Mouse (Mus musculus) kidney, adult 18-20 months (tissue): ENCODE measurements around the gene Tnk1.
A peak's percentile ranks its signal among the peaks of the same experiment; 100 is the strongest.
"Not testable (repeated sequence)": the region's sequence is repeated elsewhere in the genome, so short reads cannot be mapped to it uniquely, and the experiment has no call there.

ENCODE experiments used
- DNase-seq: peaks from one replicate; pipeline ENCODE4 v3.0.0; 2021

Tnk1 gene

DNA sequence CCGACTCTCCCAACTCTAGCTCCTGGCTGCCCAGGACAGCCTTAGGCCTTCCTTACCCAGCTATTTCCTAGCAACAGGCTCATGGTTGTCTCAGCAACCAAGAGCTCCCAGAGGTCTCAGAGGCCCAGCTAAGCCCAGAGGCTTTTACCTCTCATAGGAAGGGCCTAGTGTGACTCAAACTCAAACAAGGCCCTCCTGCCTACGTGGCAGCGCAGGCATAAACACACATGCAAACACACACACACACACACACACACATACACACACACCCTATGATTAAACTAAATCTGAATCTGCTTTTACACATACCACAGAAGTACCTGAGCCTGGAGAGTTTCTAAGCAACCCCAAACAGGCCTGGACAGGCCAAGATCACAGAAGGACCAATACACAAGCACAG, 19.9 kb upstream of the Tnk1 start:
- no peak for DNase-seq

DNA sequence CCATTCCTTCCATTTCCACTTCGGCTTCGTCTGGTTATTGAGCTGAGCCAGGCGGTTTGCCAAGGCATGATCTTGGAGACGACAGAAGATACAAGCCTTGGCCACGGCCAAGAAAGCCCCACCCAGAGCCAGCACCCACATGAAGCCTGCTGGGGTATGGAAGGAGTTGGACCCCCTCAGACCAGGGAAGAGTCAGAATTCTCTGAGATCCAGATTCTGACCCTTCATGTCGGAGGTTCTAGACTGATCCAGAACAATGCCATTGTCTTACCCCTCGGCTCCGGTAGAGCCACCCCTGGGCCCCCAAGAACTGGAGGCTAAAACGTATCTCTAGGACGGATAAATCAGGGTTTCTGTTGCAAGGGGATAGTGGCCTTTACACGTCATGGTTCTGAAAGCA, 19.3 kb upstream of the Tnk1 start, which contains the start of gene Tmem95:
TSS of gene Tmem95 (minus strand) at position 141 of the 400 bp plus-strand sequence.
- no peak for DNase-seq

DNA sequence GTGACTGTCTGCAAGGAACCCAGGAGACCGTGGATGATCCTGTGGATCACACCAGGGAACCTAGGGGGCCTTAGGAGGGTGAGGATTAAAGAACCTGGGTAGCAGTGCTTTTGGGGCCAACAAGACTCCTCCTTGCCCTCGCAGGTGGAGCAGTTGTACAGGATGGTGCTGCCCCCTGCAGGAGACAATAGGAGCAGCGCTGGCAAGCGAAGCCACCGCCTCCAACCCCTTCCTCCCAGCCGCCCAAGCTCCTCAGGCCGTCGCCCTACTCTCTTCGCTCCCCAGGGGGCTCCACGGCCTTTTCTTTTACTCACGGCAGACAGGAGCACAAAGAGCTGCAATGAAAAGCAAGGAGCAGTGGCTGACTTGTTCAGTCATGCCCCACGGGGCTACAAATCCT, 18.3 kb upstream of the Tnk1 start:
- peak; percentile 85 for DNase-seq

DNA sequence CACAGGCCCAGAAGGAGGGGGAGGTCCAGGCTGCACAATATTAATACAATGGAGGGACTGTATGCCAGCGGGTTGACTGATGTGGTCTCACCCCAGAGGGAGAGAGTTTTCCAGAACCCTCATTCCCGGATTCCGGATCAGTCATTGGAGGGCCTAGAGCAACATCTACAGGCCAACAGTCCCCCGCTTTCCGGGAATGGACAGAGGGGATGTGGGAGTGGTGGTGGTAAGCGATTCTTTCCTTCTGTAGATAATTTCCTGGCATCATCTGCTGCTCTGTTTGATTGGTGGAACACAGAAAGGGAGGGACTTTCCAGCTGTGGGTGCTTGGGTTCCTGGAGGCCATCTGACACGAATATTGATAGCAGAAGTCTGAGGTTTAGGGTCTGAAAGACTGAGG, 17.7 kb upstream of the Tnk1 start:
- no peak for DNase-seq

DNA sequence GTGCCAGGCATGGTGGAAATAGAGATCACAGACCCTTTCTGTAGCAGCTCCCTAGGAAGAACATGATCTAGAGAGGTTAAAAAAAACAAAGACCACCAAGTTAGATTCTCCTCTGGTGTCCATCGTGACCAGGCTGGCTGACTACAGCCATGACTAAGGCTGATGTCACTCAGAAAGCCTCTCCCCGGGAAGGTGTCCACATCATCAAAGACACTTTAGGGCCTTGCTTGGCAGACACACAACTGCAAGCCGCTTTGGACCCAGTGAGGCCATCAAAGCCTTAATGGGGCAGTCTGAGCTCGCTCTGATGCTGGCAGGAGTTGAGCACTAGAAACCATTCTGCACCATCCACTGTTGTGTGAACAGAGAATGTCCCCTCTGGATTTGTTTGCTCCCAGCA, 13.9 kb upstream of the Tnk1 start:
- DNase-seq, result no peak

DNA sequence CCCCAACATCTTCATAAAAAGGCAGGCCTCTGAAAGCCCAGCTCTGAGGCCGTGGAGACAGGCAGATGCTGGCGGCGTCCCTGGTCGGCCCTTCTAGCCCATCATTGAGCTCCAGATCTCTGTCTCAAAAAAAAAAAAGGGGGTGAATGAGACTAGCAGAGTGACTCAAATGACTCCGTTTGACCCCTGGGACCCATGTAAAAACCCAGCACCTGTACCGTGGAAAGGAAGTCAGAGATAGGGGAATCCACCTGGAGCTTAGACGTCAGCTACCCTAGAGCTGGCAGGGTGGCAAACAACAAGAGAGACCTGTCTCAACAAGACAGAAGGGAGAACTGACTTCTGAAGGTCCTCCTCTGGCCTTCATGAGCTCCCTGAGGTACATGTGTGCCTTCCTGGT, 13.3 kb upstream of the Tnk1 start:
- DNase-seq, result no peak

DNA sequence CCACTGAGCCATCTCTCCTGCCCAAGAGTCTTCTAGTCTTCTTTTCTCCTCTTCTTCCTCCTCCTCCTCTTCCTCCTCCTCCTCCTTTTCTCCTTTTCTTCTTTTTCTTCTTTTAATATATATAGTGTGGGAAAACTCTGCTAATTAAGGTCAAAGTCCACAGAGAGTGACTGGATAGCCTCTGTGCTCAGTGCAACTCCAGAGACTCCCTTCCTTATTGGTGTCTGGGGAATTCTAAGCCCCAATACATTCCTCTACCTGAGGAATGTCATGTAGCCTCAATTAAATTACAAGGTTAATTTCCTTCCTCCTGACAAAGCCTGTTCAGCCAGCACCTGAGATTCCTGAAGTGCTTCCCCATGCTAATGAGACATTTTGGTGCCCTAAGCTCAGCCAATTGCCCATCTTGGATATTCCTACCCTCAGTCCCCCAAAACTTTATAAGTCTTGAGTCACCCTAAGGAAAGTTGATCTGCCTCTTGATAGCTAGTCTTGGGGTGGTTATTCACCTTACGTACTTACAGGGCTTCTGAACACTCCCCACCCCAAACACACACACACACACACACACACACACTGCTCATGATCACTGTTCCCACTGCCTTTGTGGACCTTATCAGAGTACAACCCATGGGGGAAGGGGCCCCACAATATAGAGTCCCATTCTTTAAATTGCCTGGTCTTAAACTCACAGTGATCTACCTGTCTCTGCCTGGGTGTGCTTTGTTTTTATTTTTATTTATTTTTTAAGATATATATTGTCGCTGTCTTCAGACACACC, 11.9 kb upstream of the Tnk1 start:
- no peak for DNase-seq

DNA sequence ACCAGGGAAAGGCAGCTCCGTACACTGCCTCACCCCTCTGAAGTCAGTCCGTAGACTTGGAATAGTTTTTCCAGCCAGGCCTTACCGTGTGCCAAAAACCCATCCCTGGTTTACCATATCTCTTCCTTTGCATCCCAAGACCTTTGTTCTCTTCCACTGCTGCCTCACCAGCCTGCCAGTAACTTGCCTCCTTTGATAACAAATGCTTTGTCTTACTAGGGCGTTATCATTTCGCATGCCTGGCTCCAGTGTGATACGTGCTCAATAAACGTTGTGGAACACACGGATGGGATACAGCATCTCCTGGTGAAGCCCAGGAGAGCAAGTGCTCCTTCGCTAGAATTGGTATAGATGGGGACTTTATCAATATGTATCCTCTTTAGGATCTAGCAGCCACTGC, 8.8 kb upstream of the Tnk1 start:
- DNase-seq, result no peak

DNA sequence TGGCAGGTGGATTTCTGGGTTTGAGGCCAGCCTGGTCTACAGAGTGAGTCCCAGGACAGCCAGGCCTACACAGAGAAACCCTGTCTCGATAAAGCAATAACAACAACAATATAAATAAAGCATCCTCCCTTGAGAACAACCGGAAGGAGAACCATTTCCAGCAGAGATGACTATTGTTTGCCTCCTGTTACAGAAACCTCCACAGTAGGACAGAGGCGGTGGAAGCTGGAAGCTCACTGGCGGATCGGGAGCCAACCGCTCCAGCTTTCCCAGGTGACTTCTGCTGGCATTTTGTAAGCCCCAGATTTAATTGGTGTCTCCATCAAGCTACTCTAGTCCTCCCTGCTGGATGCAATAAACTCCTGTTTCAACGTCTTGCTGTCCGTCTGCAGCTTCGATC, 7.0 kb upstream of the Tnk1 start:
- DNase-seq, result no peak

DNA sequence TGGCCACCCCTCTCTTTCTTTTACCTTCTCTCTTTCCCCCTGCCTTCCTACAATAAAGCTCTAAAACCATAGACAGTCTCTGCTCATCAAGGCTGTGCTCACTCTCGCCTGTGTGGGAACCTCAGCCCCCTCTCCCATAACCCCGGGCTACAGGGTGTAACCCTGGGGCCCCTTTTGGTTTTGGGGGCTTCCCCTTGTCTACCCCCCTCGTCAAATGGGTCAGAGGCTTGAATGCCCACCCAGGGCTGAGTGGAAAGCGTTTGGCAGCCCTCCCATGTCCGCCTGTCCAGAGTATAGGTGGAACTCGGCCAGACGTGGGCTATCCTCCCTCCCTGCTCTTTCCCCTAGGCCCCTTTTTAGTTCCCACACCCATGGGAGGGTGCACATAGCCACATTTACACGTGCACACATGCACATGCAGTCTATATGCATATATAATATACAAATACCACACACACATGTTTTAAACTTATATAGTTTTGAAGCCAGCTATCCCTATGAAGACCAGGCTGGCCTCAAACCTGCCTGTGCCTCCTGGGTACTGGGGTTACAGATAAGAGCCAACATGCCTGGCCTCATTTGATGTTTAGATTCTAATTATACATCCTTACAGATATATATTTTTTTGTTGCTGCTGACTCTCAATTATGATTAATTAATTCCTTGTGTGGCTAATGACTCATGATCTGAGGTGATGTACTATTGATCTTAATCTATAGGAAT, 5.8 kb upstream of the Tnk1 start:
- DNase-seq, result no peak

DNA sequence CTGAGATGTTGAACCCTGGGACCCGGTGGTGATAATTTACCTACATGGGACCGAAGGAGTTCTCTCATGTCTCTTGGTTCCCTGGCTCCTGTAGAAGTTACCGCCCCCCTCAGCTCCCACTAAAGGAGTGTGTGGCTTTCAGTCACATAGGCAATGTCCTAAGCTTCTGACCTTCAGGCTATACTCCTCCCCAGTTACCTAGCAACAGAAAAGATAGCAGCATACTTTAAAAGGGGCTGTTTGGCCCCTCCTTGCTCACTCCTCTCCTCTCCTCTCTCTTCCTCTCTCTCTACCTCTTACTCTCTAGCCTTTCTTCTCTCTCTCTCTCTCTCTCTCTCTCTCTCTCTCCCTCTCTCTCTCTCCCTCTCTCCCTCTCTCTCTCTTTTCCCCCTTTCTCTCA, 5.2 kb upstream of the Tnk1 start:
- not testable (repeated sequence) for DNase-seq

DNA sequence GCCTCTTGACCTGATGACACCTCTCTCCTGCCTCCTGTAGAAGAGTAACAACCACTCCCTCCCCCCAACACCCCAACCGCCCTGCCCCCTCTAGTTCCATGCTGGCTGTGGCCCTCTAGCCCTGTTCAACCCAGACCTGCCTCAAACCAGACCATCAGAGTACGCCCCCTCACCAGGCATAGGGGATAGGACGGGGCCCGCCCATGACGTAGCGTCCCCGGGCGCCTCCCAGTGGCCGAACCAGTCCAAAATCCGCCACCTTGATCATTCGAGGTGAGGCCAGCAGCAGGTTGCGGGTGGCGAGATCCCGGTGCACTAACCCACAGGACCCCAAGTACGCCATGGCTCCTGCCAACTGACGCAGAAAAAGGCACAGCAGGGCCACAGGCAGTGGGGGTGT, 3.2 kb downstream of the Tnk1 start:
- no peak for DNase-seq

DNA sequence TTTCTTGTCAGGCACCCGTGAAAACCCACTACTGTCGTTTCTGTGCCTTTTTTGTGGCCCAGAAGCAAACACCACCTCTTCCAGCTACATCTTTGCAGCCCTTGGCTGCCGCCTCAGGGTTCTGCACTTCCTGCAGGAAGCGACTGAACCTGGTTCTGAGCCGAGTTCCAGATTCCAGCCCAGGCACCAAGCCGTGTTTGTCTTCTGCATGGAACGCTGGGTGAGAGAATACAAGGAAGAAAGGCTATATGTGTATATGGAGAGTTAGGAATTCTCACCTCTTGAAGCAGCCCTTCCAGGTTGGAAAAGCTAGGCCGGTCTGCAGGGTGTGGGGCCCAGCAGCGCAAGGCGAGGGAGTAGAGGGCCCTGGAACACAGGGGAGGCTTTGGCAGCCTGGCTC, 3.9 kb downstream of the Tnk1 start:
- no peak for DNase-seq

DNA sequence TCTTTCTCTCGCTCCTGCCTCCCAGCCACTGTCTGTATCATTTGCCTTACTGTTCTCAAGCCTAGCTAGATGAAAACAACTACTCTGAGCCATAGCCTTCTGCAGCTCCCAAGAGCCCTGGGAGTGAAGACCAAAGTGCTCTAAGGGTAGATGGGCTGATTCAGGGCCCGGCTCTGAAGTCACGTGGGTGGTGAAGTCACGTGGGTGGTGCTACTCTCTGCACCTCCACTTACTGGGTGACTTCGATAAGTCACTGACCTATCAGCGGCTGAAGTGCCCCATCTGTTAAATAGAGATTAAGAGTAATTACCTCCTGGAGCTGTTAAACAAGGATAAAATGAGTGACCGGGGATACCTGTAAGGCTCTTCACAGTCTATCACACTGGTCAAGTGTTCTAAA, 4.5 kb downstream of the Tnk1 start:
- DNase-seq, result peak; percentile 39

DNA sequence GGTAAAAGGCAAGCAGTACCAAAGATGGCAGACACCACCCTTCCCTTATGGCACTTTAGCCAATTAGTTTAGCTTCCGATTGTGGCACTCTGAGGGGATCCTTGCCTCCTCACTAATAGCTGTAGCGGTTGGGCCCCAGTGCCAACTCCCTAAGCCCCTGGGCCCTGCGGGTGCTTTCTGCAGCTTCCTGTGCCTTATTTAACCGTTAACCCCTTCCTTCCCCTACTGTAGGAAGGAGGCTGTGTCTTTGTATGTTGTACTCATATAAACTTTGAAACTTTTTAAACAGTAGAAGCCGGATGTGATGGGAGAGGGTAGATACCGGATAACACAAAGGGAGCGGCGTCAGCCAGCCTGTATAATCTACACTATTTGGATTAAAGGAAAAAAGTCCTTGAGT, 7.8 kb downstream of the Tnk1 start:
- no peak for DNase-seq

DNA sequence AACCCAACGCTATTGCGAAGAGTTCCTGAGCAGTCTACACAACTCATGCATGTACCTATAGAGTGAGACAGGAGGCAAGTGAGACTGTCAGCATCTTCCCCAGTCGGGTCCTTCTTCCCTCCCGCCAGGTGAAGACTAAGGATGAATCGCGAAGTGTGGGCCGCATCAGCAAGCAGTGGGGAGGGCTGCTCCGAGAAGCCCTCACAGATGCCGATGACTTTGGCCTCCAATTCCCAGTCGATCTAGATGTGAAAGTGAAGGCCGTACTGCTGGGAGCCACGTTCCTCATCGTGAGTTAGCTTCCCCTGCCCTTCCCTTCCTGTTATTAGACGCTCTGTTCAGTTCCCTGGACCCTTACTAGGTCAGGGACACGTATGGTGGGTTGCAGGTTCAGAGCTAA, 8.6 kb downstream of the Tnk1 start:
- no peak for DNase-seq

DNA sequence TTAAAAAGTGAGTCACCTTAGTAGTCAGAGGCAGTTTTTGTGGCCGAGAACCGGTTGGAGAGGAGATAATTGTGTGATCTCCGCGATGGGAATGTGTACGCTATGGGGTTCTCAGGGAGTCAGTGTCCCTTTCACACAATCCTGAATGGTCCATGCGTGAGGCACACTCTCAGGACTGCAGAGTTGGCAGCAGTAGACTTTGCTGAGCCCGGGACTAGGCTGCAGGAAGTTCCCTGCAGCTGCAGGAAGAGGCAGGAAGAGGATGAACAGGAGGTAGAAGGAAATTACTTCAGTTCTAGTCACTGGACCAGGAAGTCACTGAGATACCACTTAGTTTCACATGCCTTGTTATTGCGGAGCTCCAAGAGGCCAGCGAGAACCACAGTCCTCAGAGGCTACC, 9.4 kb downstream of the Tnk1 start:
- no peak for DNase-seq

DNA sequence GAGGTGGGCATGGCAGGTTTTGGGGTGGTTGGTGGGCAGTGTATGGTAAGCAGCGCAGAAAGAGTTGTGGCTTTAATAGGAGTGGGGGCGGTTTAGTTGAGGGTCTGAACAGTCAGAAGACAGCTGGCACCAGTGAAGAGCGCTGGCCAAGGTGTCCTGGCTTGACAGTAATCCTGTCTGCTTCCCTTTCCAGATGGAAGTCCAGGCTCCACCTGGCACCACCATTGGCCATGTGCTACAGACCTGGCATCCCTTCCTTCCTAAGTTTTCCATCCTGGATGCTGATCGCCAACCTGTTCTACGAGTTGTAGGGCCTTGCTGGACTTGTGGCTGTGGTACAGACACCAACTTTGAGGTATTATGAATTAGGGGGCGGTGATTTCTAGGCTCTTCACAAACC, 10.5 kb downstream of the Tnk1 start:
- no peak for DNase-seq

DNA sequence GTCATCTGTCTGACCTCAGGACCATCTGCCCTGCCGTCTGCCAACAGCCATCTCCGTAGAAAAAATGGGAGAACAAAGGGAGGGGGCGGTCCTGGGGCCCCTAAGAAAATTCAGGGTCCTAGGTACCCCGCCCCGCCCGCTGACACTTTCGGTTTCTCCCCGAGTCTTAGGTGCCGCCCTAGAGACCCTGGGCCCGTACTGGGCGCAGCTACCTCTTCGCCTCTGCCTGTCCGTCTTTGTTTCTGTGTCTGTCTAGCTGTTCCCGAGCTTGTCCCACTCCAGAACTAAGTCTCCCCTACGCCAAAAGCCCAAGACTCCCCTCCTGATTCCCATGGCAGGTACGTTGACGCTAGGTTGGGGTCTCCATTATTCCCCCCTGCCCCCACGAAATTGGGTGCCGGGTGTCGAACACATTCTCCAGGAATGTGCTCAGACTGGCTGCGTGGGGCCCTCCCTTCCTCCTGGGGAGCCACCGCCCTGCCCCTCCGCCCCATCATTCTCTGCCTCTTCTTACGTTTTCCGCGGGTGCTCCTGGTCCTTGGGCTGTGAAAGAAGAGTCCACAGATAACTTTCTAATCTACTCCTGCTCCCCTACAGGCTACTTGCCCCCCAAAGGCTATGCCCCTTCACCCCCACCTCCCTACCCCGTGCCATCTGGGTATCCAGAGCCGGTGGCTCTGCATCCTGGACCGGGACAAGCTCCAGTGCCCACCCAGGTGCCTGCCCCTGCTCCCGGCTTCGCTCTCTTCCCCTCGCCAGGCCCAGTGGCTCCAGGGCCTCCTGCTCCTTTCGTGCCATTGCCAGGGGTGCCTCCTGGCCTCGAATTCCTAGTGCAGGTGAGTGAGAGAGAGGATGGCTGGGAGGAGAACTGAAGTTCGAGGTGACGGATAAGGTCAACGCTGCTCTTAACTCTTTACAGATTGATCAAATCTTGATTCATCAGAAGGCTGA, 11.5 kb downstream of the Tnk1 start:
- DNase-seq, result peak; percentile 37

DNA sequence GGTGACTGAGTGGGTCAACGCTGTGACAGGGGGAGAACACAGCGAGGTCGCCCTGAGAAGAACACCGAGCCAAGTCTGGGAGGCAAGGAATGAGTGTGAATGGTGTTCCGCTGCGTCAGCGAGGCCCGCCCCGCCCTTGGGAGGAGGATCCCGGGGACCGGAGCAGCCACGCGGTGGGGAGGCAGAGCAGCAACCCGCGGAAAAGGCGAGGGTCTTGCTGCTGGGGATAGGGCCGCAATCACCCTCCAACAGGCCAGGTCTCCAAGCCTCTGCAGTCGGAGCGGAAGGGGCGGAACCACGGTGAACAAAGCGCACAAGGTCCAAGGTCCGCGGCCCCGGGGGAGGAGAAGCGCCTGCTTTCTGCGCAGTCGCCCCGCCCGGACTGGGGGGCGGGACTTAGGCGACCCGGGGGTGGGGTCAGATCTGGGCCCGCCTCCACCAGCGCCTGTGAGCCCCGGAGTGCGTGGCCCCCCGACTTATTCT, 12.3 kb downstream of the Tnk1 start, which contains the start of gene Plscr3:
TSS of gene Plscr3 (plus strand) at position 179 of the 483 bp plus-strand sequence.
- DNase-seq, result peak; percentile 95

DNA sequence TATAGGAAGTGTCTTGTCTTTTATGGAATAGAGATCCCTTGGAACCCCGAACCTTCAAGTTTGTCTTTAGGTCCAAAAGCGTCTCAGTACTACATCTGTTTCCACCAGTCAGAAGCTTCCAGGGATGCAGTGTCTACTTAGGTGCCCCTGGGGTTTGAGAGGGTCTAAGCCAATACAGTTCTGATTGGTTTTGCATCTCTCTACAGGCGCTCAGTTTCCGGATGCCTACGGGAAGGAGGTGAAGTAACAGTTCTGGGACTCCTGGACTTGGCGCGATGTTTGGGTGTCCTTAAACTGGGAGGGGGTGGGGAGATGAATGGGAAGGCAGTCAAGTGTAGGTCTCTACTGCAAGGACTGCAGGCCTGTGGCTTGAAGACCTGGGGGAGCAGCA, 19.8 kb downstream of the Tnk1 start:
- no peak for DNase-seq

DNA sequence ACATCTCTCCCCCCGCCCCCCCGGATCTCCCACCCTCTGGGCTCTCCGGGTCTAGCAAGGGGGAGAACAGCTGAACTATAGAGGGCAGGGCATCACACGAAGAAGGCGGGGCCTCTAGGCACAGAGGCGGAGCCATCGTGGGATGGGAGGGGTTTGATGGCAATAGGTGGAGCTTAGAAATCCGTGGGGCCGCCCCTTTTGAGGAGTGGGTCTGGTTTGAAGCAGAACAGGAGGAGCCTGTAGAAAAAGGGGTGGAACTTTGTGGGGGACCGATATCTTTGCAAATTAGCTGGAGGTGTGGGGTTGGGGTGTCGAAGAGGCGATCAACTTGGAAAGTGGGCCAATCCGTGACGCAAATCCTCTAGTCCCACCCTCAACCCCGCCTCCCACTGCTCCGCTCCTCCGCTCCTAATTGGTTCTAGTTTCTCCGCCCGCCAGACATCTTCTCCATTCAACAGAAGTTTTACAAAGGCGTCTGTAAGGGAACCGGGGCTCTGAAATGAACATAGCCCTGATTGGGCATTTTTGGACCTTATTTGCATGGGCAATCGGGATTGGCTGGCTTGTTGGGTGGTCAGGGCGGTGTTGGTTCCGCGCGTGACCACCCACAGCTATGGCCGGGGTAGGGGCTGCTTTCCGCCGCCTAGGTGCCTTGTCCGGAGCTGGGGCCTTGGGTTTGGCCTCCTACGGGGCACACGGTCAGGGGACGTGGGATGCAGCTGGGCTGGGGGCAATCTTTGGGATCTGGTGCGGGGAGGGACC, 20.4 kb downstream of the Tnk1 start, which contains the start of gene Tmem256:
TSS of gene Tmem256 (plus strand) at position 563 of the 762 bp plus-strand sequence.
- DNase-seq, result peak; percentile 95
